Mouse (Mus musculus): Measurements from ENCODE around the gene Clec2i. TPM values are rescaled to one million over a fixed set of nuclear protein-coding genes. Genes with fewer than 3 reads are reported as not detected.
A peak's percentile ranks its signal among the peaks of the same experiment; 100 is the strongest.

Clec2i gene
- polyA plus RNA-seq, 1 experiment from 2014 or later: 0.06 TPM

DNA sequence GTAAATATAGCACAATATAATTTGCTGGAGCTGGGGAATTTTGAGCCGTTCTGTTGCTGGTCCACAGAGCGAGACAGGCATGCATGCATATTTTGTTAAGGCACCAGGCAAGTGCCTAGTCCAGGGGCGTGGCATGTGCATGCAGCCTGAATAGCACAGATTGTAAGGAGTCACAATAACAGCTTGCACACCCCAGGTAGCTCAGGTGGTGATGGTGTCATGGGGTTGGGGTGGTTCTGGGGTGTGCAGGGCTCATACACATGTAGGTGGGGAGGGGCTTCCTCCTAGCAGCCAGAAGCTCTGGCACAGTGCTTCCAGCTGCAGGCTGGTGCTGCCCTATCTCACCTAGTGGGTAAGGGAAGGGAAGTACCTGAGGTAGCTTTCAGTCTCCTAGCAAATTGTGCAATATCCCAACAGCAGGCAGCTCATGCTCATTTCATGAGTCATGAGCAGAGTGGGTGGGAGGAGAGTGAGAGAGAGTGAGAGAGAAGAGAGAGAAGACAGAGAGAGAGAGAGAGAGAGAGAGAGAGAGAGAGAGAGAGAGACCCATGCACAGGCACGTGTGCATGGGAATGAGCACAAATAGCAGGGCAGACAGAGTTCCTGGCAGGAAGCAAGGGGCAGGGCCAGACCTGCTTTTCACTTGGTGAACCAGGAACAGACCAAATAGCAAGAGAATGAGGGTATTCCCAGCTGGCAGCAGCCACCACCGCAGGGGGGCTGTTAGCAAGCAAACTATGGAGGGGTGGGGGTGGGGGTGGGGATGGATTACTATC lies 54.4 kb downstream of the Clec2i start:
- no peak overlapping the region for H3K4me3 ChIP-seq (ENCODE audit: low read depth, low read length)
- no peaks in the 10 kb centered on the region for H3K27me3 ChIP-seq (ENCODE audit: control insufficient read depth, insufficient read depth, low read length)
- H3K9ac ChIP-seq (ENCODE audit: low read length): no peak overlapping the region
- ATAC-seq (ENCODE audit: low FRiP score, low TSS enrichment) (peak; percentile 32; the same call in 1 of the 2 replicates), DNase-seq (ENCODE audit: low spot score) (no peak)
- no peaks in the 10 kb centered on the region for H3K36me3 ChIP-seq (ENCODE audit: control insufficient read depth, insufficient read depth, low read length)
- no peak overlapping the region for H3K4me2 ChIP-seq (replicated peaks; ENCODE audit: low read depth)
- no peaks in the 10 kb centered on the region for H3K9me3 ChIP-seq (ENCODE audit: control insufficient read depth, low read length)
- TF ChIP-seq EP300 (optimal IDR thresholded peaks at IDR 0.05) (no peak), CTCF (IDR thresholded peaks at IDR 0.05; ENCODE audit: low read depth) (no peak)
- no peaks in the 10 kb centered on the region for H3K4me1 ChIP-seq (replicated peaks; ENCODE audit: control insufficient read depth, insufficient read depth)
- no peak overlapping the region for H3K27ac ChIP-seq (replicated peaks)
- 73% methylated on average over 5 of the region's 5 CpGs for WGBS

DNA sequence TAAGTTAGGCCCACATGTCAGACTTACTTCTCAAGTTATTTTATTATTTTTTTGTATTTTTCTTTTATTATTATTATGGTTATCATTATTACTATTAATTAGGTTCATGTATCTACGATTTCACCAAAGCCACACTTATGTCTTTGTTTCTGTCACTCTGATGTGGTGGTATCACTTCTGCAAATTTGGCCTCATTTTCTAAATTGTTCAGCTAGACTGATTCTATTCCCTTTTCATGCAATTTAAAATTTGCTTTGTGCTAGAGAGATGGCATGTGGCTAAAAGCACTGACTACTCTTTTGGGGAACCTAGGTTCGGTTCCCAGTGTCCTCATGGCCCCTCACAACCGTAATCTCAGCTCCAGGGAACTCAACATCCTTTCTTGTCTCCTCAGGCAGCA lies 58.2 kb downstream of the Clec2i start:
- no peak overlapping the region for H3K9ac ChIP-seq (ENCODE audit: low read length)
- no peak overlapping the region for H3K4me3 ChIP-seq (ENCODE audit: low read depth, low read length)
- no peaks in the 10 kb centered on the region for H3K9me3 ChIP-seq (ENCODE audit: control insufficient read depth, low read length)
- ATAC-seq (ENCODE audit: low FRiP score, low TSS enrichment) (no peak), DNase-seq (ENCODE audit: low spot score) (no peak)
- TF ChIP-seq CTCF (IDR thresholded peaks at IDR 0.05; ENCODE audit: low read depth) (no peak), EP300 (optimal IDR thresholded peaks at IDR 0.05) (no peak)
- no peaks in the 10 kb centered on the region for H3K4me1 ChIP-seq (replicated peaks; ENCODE audit: control insufficient read depth, insufficient read depth)
- H3K27ac ChIP-seq (replicated peaks): no peak overlapping the region
- WGBS: 88% methylated on average over 3 of the region's 3 CpGs
- H3K4me2 ChIP-seq (replicated peaks; ENCODE audit: low read depth): no peak overlapping the region
- H3K27me3 ChIP-seq (ENCODE audit: control insufficient read depth, insufficient read depth, low read length): no peaks in the 10 kb centered on the region
- no peaks in the 10 kb centered on the region for H3K36me3 ChIP-seq (ENCODE audit: control insufficient read depth, insufficient read depth, low read length)

Small RNA genes within 50 kb of the gene (microRNA-seq; reads per million reads assigned to microRNA genes)
- gene Gm27336: not detected

Other genes with a start within 250 kb of the Clec2i start
- 0.12 and 0.17 TPM in 2 replicates for gene Clec2h, start 225.2 kb upstream of the Clec2i start, polyA plus RNA-seq (2015; fragmentation: Nextera tagmentation; extraction: Ambion mirVana)
- not detected in 2 replicates for gene Klrb1, start 164.5 kb upstream of the Clec2i start, polyA plus RNA-seq (2015; fragmentation: Nextera tagmentation; extraction: Ambion mirVana)
- 0.07 and 0.18 TPM in 2 replicates for gene Klrb1c, start 98.4 kb upstream of the Clec2i start, polyA plus RNA-seq (2015; fragmentation: Nextera tagmentation; extraction: Ambion mirVana)
- not detected in 2 replicates for gene Gm44511, start 61.3 kb upstream of the Clec2i start, polyA plus RNA-seq (2015; fragmentation: Nextera tagmentation; extraction: Ambion mirVana)
- gene Klrb1b, start 61.3 kb upstream of the Clec2i start, polyA plus RNA-seq (2015; fragmentation: Nextera tagmentation; extraction: Ambion mirVana): 0.16 and 0.19 TPM in 2 replicates
- 0.59 and 0.68 TPM in 2 replicates for gene BC035044, start 3.5 kb downstream of the Clec2i start, polyA plus RNA-seq (2015; fragmentation: Nextera tagmentation; extraction: Ambion mirVana)
- gene Clec2g, start 46.8 kb downstream of the Clec2i start, polyA plus RNA-seq (2015; fragmentation: Nextera tagmentation; extraction: Ambion mirVana): 3.6 and 3.8 TPM in 2 replicates
- 0.16 and 0.18 TPM in 2 replicates for gene Klrb1f, start 158.3 kb downstream of the Clec2i start, polyA plus RNA-seq (2015; fragmentation: Nextera tagmentation; extraction: Ambion mirVana)
- 0.07 TPM in 1 of 2 replicates, not detected in the other for gene Clec2e, start 213.3 kb downstream of the Clec2i start, polyA plus RNA-seq (2015; fragmentation: Nextera tagmentation; extraction: Ambion mirVana)